Mouse (Mus musculus): ENCODE data around the gene Clcnka.

GRCm38 (mm10) chr4:141350015-141350414, 48.5 kb downstream of the Clcnka start:
- TF ChIP-seq CTCF (IDR thresholded peaks at IDR 0.05; ENCODE audit: extremely low read depth, insufficient read depth, insufficient read length, insufficient replicate concordance), result no peak
- no peak for TF ChIP-seq POLR2A (IDR thresholded peaks at IDR 0.05; ENCODE audit: low read depth, low read length)
